Mouse (Mus musculus): ENCODE measurements around the gene Zar1l.

The Zar1l gene

DNA sequence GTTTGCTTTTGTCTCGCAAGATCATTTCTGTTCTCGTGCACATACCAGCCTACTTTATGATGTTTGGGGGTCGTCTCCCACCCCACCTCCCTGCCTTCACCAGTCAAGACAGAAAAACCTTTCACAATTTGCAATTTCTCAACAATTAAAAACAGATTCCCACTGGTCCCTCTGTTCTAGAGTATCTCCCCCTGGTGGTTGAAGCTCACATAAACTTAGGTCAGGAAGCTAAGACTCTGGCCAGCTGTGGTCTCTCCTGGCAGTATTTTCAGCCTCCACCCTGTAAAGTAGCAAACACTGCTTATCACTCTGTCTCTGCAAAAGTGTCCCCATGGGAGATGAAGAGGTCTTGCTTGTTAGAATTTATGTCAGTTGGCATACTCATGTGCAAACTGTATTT is 32.8 kb downstream of the Zar1l start:
- peak; percentile 46 for DNase-seq (ENCODE audit: low read depth, low spot score)

GRCm38 (mm10) chr5:150478612-150479011 is 39.4 kb downstream of the Zar1l start:
- DNase-seq (ENCODE audit: low read depth, low spot score) = no peak

DNA sequence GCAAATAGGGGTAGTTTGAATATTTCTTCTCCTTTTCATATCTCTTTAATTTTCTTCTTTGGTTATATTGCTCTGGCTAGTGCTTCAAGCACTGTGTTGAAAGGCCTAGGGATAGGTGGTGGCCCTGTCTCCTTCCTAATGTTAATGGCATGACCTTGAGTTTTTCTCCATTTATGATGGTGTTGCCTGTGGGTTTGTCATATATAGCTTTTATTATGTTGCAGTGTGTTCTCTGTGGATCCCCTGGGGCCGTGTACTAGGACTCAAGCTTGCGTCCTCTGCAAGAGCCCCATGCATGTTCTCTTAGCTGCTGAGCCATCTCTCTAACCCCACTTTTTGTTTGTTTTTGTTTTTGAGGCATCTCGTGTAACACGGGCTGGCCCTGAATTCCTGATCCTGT is 40.6 kb downstream of the Zar1l start:
- no peak for DNase-seq (ENCODE audit: low read depth, low spot score)

DNA sequence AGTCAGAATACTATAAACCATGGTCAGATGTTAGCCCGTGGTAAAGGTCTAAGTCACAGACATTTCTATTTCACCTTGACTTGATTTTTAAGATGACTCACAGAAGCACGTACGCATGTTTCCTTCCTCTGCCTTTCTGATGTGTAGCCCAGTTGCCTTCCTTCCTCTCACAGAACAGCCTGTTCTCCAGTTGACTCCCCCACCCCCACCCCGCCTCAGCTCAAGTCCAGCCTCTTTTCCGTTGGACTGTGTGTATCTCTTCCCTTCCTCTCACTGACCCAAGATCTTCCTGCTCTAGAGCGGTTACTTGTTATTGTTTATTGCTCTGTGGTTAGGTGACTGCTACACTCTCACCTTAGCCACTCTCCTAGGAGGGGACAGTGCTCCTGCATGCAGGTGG is 49.5 kb downstream of the Zar1l start:
- no peak for DNase-seq (ENCODE audit: low read depth, low spot score)

- DNase-seq (ENCODE audit: low read depth, low spot score) = peak; percentile 96
Observed at GRCm38 (mm10) chr5:150466132-150466531, 51.8 kb downstream of the Zar1l start.

- no peak for DNase-seq (ENCODE audit: low read depth, low spot score)
Observed at GRCm38 (mm10) chr5:150465218-150465617, 52.7 kb downstream of the Zar1l start.

GRCm38 (mm10) chr5:150464721-150465120 is 53.2 kb downstream of the Zar1l start:
- DNase-seq (ENCODE audit: low read depth, low spot score) = no peak

GRCm38 (mm10) chr5:150459801-150460200 is 58.2 kb downstream of the Zar1l start:
- DNase-seq (ENCODE audit: low read depth, low spot score) = no peak

DNA sequence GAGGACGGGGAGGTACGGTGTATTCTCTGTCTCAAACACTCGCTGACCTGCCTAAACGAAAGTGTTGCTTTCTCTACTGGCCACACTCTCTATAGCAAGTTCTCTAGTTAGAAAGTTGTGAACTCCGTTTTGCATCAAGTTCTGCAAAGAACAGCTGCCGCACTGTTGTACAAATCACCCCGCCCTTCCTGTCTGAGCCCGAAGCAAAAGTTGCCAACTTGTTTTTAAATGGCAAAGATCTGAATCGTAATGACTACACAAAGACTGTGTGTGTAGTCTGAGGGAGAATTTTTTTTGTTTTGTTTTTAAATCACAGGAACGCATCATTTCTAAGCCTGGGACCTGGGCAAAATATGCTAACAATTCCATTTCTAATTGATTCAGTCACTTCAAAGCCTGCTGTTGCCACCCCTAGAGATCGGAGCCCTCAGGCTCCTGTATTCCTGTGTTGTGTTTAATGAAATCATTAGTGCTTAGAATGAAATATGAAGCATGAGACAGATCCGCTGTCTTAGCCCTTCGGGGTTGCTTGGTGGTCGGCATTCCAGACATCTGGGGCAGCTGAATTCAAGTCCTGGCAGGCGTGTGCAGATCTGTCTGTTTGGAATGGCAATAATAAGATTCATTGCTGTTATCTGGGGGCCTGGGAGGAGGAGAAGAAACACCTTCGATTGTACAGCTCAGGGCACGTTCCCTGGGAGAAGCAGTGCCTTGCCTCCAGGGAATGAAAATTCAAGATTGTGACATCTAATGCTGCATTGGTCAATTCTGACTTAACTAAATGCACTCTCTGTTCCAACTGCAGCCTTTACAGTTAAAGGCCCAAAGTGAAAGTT is 59.8 kb downstream of the Zar1l start:
- no peak for DNase-seq (ENCODE audit: low read depth, low spot score)

- no peak for DNase-seq (ENCODE audit: low read depth, low spot score)
Observed at GRCm38 (mm10) chr5:150457165-150457903, 60.6 kb downstream of the Zar1l start.

Data from skeletal muscle tissue, adult 2 months (tissue).